Mouse (Mus musculus) lung, embryonic 14.5 days (tissue): ENCODE results near the gene March6. TPM values are rescaled to one million over a fixed set of nuclear protein-coding genes. Genes with fewer than 3 reads are reported as not detected.
A peak's percentile ranks its signal among the peaks of the same experiment; 100 is the strongest.

ENCODE experiments used
- ATAC-seq: fragments of 200-750 bp; cut with Nextera tagmentation; 2 replicates; pipeline ENCODE4 v1.8.0; 2017; ENCODE audit warnings: mild to moderate bottlenecking, moderate TSS enrichment, moderate library complexity; ENCODE audit not compliant: insufficient read depth
- DNase-seq: peaks from one replicate; pipeline ENCODE4 v3.0.0-alpha.2; 2015
- H3K27ac ChIP-seq: fragments of 300-500 bp; sonication (generic); 2 replicates; pipeline ENCODE4 v1.5.1; 2014; ENCODE audit warnings: low read depth, mild to moderate bottlenecking, moderate library complexity
- H3K27me3 ChIP-seq: fragments of 300-500 bp; sonication (generic); 2 replicates; pipeline ENCODE4 v1.6.1; 2014; ENCODE audit warnings: low read length, control low read depth; ENCODE audit not compliant: insufficient read depth
- H3K36me3 ChIP-seq: fragments of 300-500 bp; sonication (generic); 2 replicates; pipeline ENCODE4 v1.6.1; 2014; ENCODE audit warnings: control low read depth; ENCODE audit not compliant: insufficient read depth
- H3K4me1 ChIP-seq: fragments of 300-500 bp; sonication (generic); 2 replicates; pipeline ENCODE4 v1.6.1; 2014; ENCODE audit warnings: antibody characterized with exemption, control low read depth; ENCODE audit not compliant: insufficient read depth
- H3K4me2 ChIP-seq: fragments of 300-500 bp; sonication (generic); 2 replicates; pipeline ENCODE4 v1.6.1; 2014; ENCODE audit warnings: mild to moderate bottlenecking
- H3K4me3 ChIP-seq: fragments of 300-500 bp; sonication (generic); 2 replicates; pipeline ENCODE4 v1.5.1; 2014; ENCODE audit warnings: low read depth, low read length
- H3K9ac ChIP-seq: fragments of 300-500 bp; sonication (generic); 2 replicates; pipeline ENCODE4 v1.6.1; 2014
- H3K9me3 ChIP-seq: fragments of 300-500 bp; sonication (generic); 2 replicates; pipeline ENCODE4 v1.6.1; 2016; ENCODE audit warnings: low read depth, low read length, control low read depth
- CTCF ChIP-seq: IDR thresholded peaks from 2 replicates; pipeline ENCODE4 v1.5.1; 2016; ENCODE audit warnings: antibody characterized with exemption, low read depth
- WGBS: fragments of 180-500 bp; shearing (Covaris S2); extraction: QIAGEN DNeasy Blood & Tissue Kit; methylation state at CpG from one replicate; pipeline ENCODE4 v1.1.7; 2014; 5-methylcytosine and 5-hydroxymethylcytosine counted together
- polyA plus RNA-seq: library from polyadenylated mRNA; unstranded; fragments of >200 nt; fragmentation: Nextera tagmentation; extraction: Ambion mirVana; gene quantifications from 2 replicates; pipeline ENCODE4 v1.2.1, GENCODE M21; 2014

The March6 gene
- polyA plus RNA-seq, 1 experiment from 2014 or later, result 37.0 TPM

- no peaks in the 10 kb centered on the region for H3K27me3 ChIP-seq
- no peak overlapping the region for H3K9ac ChIP-seq
- no peak overlapping the region for H3K4me3 ChIP-seq
- H3K9me3 ChIP-seq, result no peaks in the 10 kb centered on the region
- H3K36me3 ChIP-seq, result no peaks in the 10 kb centered on the region
- no peak overlapping the region for H3K4me2 ChIP-seq
- no peak overlapping the region for H3K27ac ChIP-seq
- H3K4me1 ChIP-seq, result no peaks in the 10 kb centered on the region
- WGBS, result 50% methylated on average over 3 of the region's 3 CpGs
- TF ChIP-seq CTCF, result no peak
- no peak for DNase-seq
- no peak for ATAC-seq
Measured at GRCm38 (mm10) chr15:31427390-31427789, 103.5 kb downstream of the March6 start.

GRCm38 (mm10) chr15:31426066-31426706 is 104.7 kb downstream of the March6 start:
- Histone ChIP-seq H3K4me2 (no peak overlapping the region), H3K9ac (no peak overlapping the region), H3K36me3 (no peaks in the 10 kb centered on the region), H3K27me3 (no peaks in the 10 kb centered on the region), H3K9me3 (no peaks in the 10 kb centered on the region), H3K4me3 (no peak overlapping the region), H3K27ac (no peak overlapping the region), H3K4me1 (no peaks in the 10 kb centered on the region)
- ATAC-seq (no peak), DNase-seq (no peak)
- 24% methylated on average over 8 of the region's 8 CpGs for WGBS
- TF ChIP-seq CTCF, result no peak

GRCm38 (mm10) chr15:31422649-31423369 is 108.0 kb downstream of the March6 start:
- Histone ChIP-seq H3K4me1 (no peaks in the 10 kb centered on the region), H3K27ac (no peak overlapping the region), H3K36me3 (no peaks in the 10 kb centered on the region), H3K4me2 (no peak overlapping the region), H3K9me3 (no peaks in the 10 kb centered on the region), H3K4me3 (no peak overlapping the region), H3K27me3 (no peaks in the 10 kb centered on the region), H3K9ac (no peak overlapping the region)
- 32% methylated on average over 7 of the region's 7 CpGs for WGBS
- TF ChIP-seq CTCF, result no peak
- ATAC-seq (peak; percentile 22; the same call in 1 of the 2 replicates), DNase-seq (peak; percentile 11)

- ATAC-seq (no peak), DNase-seq (peak; percentile 56)
- Histone ChIP-seq H3K9ac (no peak overlapping the region), H3K9me3 (no peaks in the 10 kb centered on the region), H3K4me2 (peak overlapping the region; percentile 47), H3K4me3 (no peak overlapping the region), H3K27ac (no peak overlapping the region), H3K4me1 (no peaks in the 10 kb centered on the region), H3K36me3 (no peaks in the 10 kb centered on the region), H3K27me3 (no peaks in the 10 kb centered on the region)
- TF ChIP-seq CTCF, result peak; percentile 71
- 36% methylated on average over 9 of the region's 9 CpGs for WGBS
Measured at GRCm38 (mm10) chr15:31419037-31419436, 111.8 kb downstream of the March6 start.

GRCm38 (mm10) chr15:31418686-31419024 is 112.2 kb downstream of the March6 start:
- Histone ChIP-seq H3K27me3 (no peaks in the 10 kb centered on the region), H3K9ac (no peak overlapping the region), H3K4me1 (no peaks in the 10 kb centered on the region), H3K27ac (peak overlapping the region; percentile 67), H3K9me3 (no peaks in the 10 kb centered on the region), H3K4me2 (peak overlapping the region; percentile 47), H3K4me3 (no peak overlapping the region), H3K36me3 (no peaks in the 10 kb centered on the region)
- DNase-seq, result peak; percentile 13
- no peak for ATAC-seq
- 9% methylated on average over 7 of the region's 7 CpGs for WGBS
- no peak for TF ChIP-seq CTCF

GRCm38 (mm10) chr15:31417796-31418685 is 112.8 kb downstream of the March6 start:
- TF ChIP-seq CTCF, result no peak
- H3K27me3 ChIP-seq, result no peaks in the 10 kb centered on the region
- no peaks in the 10 kb centered on the region for H3K4me1 ChIP-seq
- peak overlapping the region; percentile 67 for H3K27ac ChIP-seq
- WGBS, result 33% methylated on average over 21 of the region's 21 CpGs
- H3K36me3 ChIP-seq, result no peaks in the 10 kb centered on the region
- no peak overlapping the region; the same call in 1 of the 2 replicates for H3K9ac ChIP-seq
- peak overlapping the region; percentile 47 for H3K4me2 ChIP-seq
- DNase-seq (peak; percentile 38), ATAC-seq (peak; percentile 66)
- H3K9me3 ChIP-seq, result no peaks in the 10 kb centered on the region
- peak overlapping the region; percentile 11; the same call in 1 of the 2 replicates for H3K4me3 ChIP-seq

- Histone ChIP-seq H3K27me3 (no peaks in the 10 kb centered on the region), H3K27ac (no peak overlapping the region), H3K4me2 (no peak overlapping the region), H3K4me3 (no peak overlapping the region), H3K9ac (no peak overlapping the region), H3K4me1 (no peaks in the 10 kb centered on the region), H3K36me3 (no peaks in the 10 kb centered on the region), H3K9me3 (no peaks in the 10 kb centered on the region)
- ATAC-seq, result peak; percentile 21; the same call in 1 of the 2 replicates
- WGBS, result 49% methylated on average over 6 of the region's 6 CpGs
- no peak for DNase-seq
- no peak for TF ChIP-seq CTCF
Measured at GRCm38 (mm10) chr15:31417409-31417795, 113.5 kb downstream of the March6 start.
